Mouse (Mus musculus) heart, adult 11 months (tissue): ENCODE measurements around the gene Selenbp1.
"Not testable (repeated sequence)": the region's sequence is repeated elsewhere in the genome, so short reads cannot be mapped to it uniquely, and the experiment has no call there.

Source experiments
- DNase-seq: peaks from one replicate; pipeline ENCODE4 v3.0.0; 2022

The Selenbp1 gene

GRCm38 (mm10) chr3:94932809-94933564 is at the start of gene Selenbp1:
TSS of gene Selenbp1 (plus strand) at chr3:94933056.
- DNase-seq: peak; percentile 99

GRCm38 (mm10) chr3:94886316-94887224 is 46.3 kb upstream of the Selenbp1 start, which contains the start of gene Psmb4:
TSS of gene Psmb4 (minus strand) at chr3:94886961.
- peak; percentile 99 for DNase-seq

- peak; percentile 75 for DNase-seq
Observed at GRCm38 (mm10) chr3:94888595-94888994, 44.3 kb upstream of the Selenbp1 start.

- peak; percentile 68 for DNase-seq
Observed at GRCm38 (mm10) chr3:94894076-94894475, 38.8 kb upstream of the Selenbp1 start.

GRCm38 (mm10) chr3:94902747-94903146 is 30.1 kb upstream of the Selenbp1 start:
- DNase-seq: peak; percentile 85

GRCm38 (mm10) chr3:94904759-94905158 is 28.1 kb upstream of the Selenbp1 start:
- peak; percentile 66 for DNase-seq

GRCm38 (mm10) chr3:94906482-94906881 is 26.4 kb upstream of the Selenbp1 start:
- DNase-seq: peak; percentile 43

GRCm38 (mm10) chr3:94911050-94911693 is 21.7 kb upstream of the Selenbp1 start:
- peak; percentile 71 for DNase-seq

GRCm38 (mm10) chr3:94913801-94914200 is 19.1 kb upstream of the Selenbp1 start:
- peak; percentile 79 for DNase-seq

- peak; percentile 57 for DNase-seq
Observed at GRCm38 (mm10) chr3:94915903-94916741, 16.7 kb upstream of the Selenbp1 start.

- DNase-seq: peak; percentile 85
Observed at GRCm38 (mm10) chr3:94917816-94918361, 15.0 kb upstream of the Selenbp1 start.

GRCm38 (mm10) chr3:94918845-94919244 is 14.0 kb upstream of the Selenbp1 start:
- DNase-seq: peak; percentile 80

GRCm38 (mm10) chr3:94921104-94921503 is 11.8 kb upstream of the Selenbp1 start:
- peak; percentile 88 for DNase-seq

GRCm38 (mm10) chr3:94922333-94922732 is 10.5 kb upstream of the Selenbp1 start:
- no peak for DNase-seq

GRCm38 (mm10) chr3:94924688-94925087 is 8.2 kb upstream of the Selenbp1 start:
- DNase-seq: no peak

- not testable (repeated sequence) for DNase-seq
Observed at GRCm38 (mm10) chr3:94926301-94926736, 6.5 kb upstream of the Selenbp1 start.

- not testable (repeated sequence) for DNase-seq
Observed at GRCm38 (mm10) chr3:94928979-94929378, 3.9 kb upstream of the Selenbp1 start.

GRCm38 (mm10) chr3:94930386-94931266 is 2.2 kb upstream of the Selenbp1 start:
- peak; percentile 97 for DNase-seq

- not testable (repeated sequence) for DNase-seq
Observed at GRCm38 (mm10) chr3:94931427-94932082, 1.3 kb upstream of the Selenbp1 start.

- not testable (repeated sequence) for DNase-seq
Observed at GRCm38 (mm10) chr3:94932279-94932678, 577 bp upstream of the Selenbp1 start.
